Mouse (Mus musculus) erythroblast, embryonic 14.5 days (primary cell): ENCODE measurements around the gene Gm49337.

ENCODE experiments used
- GATA1 ChIP-seq: IDR thresholded peaks from 2 replicates; pipeline ENCODE4 v1.6.1; 2012; ENCODE audit warnings: low read length, inconsistent platforms, mixed read lengths
- TAL1 ChIP-seq: IDR thresholded peaks from 3 replicates; pipeline ENCODE4 v1.6.1; 2012; ENCODE audit warnings: low read length, inconsistent platforms, mixed read lengths

GRCm38 (mm10) chr4:116185083-116185482 is 11.9 kb downstream of the Gm49337 start:
- TF ChIP-seq GATA1 (no peak), TAL1 (no peak)
